Mouse (Mus musculus) kidney, postnatal 0 days (tissue): ENCODE measurements around the gene Mrc2. TPM values are rescaled to one million over a fixed set of nuclear protein-coding genes. Genes with fewer than 3 reads are reported as not detected.

Experiments used
- ATAC-seq: fragments of 200-750 bp; cut with Nextera tagmentation; replicated peaks from 2 replicates; pipeline ENCODE4 v1.8.0; 2017; ENCODE audit warnings: low read depth, moderate number of reproducible peaks, moderate TSS enrichment, moderate library complexity; ENCODE audit not compliant: low FRiP score
- DNase-seq: peaks from one replicate; pipeline ENCODE4 v3.0.0-alpha.2; 2016; ENCODE audit warnings: low spot score
- H3K27ac ChIP-seq: fragments of 300-500 bp; sonication (generic); 2 replicates; pipeline ENCODE4 v1.5.1; 2014; ENCODE audit warnings: mild to moderate bottlenecking
- H3K27me3 ChIP-seq: fragments of 300-500 bp; sonication (generic); 2 replicates; pipeline ENCODE4 v1.6.1; 2014; ENCODE audit warnings: low read length, mixed read lengths; ENCODE audit not compliant: insufficient read depth
- H3K36me3 ChIP-seq: fragments of 300-500 bp; sonication (generic); 2 replicates; pipeline ENCODE4 v1.6.1; 2014; ENCODE audit warnings: low read length, mixed read lengths; ENCODE audit not compliant: insufficient read depth
- H3K4me1 ChIP-seq: fragments of 300-500 bp; sonication (generic); replicated peaks from 2 replicates; pipeline ENCODE4 v1.6.1; 2014; ENCODE audit warnings: antibody characterized with exemption, low read length, mixed read lengths; ENCODE audit not compliant: insufficient read depth
- H3K4me2 ChIP-seq: fragments of 300-500 bp; sonication (generic); 2 replicates; pipeline ENCODE4 v1.6.1; 2014; ENCODE audit warnings: mild to moderate bottlenecking, low read length, moderate library complexity, mixed read lengths
- H3K4me3 ChIP-seq: fragments of 300-500 bp; sonication (generic); replicated peaks from 2 replicates; pipeline ENCODE4 v1.5.1; 2014; ENCODE audit warnings: low read depth, low read length
- H3K9ac ChIP-seq: fragments of 300-500 bp; sonication (generic); 2 replicates; pipeline ENCODE4 v1.6.1; 2014; ENCODE audit warnings: low read depth, low read length
- H3K9me3 ChIP-seq: fragments of 300-500 bp; sonication (generic); replicated peaks from 2 replicates; pipeline ENCODE4 v1.6.1; 2016; ENCODE audit warnings: low read length, inconsistent platforms, mixed read lengths
- CTCF ChIP-seq: IDR thresholded peaks from 2 replicates; pipeline ENCODE4 v1.5.1; 2016; ENCODE audit warnings: antibody characterized with exemption, low read depth, mild to moderate bottlenecking, moderate library complexity
- WGBS: fragments of 180-500 bp; shearing (Covaris S2); extraction: QIAGEN DNeasy Blood & Tissue Kit; methylation state at CpG from one replicate; pipeline ENCODE4 v1.1.7; 2014; 5-methylcytosine and 5-hydroxymethylcytosine counted together
- polyA plus RNA-seq: library from polyadenylated mRNA; unstranded; fragments of >200 nt; fragmentation: Nextera tagmentation; extraction: Ambion mirVana; gene quantifications from 2 replicates; pipeline ENCODE4 v1.2.1, GENCODE M21; 2015

Gene Mrc2
- polyA plus RNA-seq, 1 experiment from 2014 or later, result 9.5 TPM

DNA sequence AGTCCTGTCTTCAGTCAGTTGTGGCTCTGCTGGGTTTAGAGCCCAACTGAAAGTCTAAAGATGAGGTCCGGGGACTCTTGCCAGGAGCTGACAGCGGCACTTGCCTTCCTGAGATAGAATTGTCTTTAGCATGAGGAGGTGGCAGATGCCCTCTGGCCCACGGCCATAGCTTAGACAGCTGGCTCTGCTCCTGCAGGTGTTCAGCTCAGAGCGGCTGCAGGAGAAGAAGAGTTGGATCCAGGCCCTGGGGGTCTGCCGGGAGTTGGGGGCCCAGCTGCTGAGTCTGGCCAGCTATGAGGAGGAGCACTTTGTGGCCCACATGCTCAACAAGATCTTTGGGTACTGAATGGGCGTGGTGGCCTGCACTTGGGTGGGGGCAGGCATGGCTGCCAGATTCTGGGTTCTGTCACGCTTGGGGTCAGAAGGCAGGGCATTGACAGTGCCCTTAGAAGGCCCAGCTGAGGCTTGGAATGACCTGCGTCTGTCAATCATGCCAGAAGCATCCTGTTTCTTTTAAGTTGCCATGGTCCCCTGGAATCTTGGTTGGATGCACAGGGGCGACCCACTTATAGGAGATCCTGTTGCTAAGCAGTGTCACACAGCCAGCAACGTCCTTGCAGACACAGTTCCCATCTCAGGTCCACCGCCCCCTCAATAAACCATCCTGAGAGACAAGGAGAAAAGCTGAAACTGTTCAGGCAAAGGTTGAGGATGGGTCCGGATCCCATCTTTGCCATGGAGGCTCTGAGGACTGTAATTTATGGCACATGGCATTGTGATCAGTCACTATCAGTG lies 46.4 kb downstream of the Mrc2 start:
- no peak for TF ChIP-seq CTCF
- no peak overlapping the region for H3K27ac ChIP-seq
- H3K9me3 ChIP-seq, result no peaks in the 10 kb centered on the region
- H3K4me1 ChIP-seq, result no peaks in the 10 kb centered on the region
- 69% methylated on average over 12 of the region's 12 CpGs for WGBS
- H3K36me3 ChIP-seq, result 0 out of 2 replicates have a peak, but pooled peaks cover 3% of the 10 kb centered on the region
- no peak for DNase-seq
- no peak overlapping the region for H3K4me3 ChIP-seq
- no peak overlapping the region for H3K9ac ChIP-seq
- ATAC-seq, result no peak
- H3K4me2 ChIP-seq, result no peak overlapping the region
- H3K27me3 ChIP-seq, result no peaks in the 10 kb centered on the region

GRCm38 (mm10) chr11:105345284-105345683 lies 52.8 kb downstream of the Mrc2 start:
- H3K9me3 ChIP-seq, result no peaks in the 10 kb centered on the region
- ATAC-seq (no peak), DNase-seq (peak; percentile 46)
- no peak overlapping the region for H3K4me3 ChIP-seq
- H3K4me2 ChIP-seq, result no peak overlapping the region
- H3K4me1 ChIP-seq, result no peaks in the 10 kb centered on the region
- peak; percentile 73 for TF ChIP-seq CTCF
- no peaks in the 10 kb centered on the region for H3K27me3 ChIP-seq
- 0 out of 2 replicates have a peak, but pooled peaks cover 5% of the 10 kb centered on the region for H3K36me3 ChIP-seq
- H3K9ac ChIP-seq, result no peak overlapping the region
- H3K27ac ChIP-seq, result no peak overlapping the region
- 86% methylated on average over 2 of the region's 2 CpGs for WGBS

GRCm38 (mm10) chr11:105347162-105348161 lies 55.0 kb downstream of the Mrc2 start:
- H3K4me2 ChIP-seq, result no peak overlapping the region
- TF ChIP-seq CTCF, result peak; percentile 95
- no peaks in the 10 kb centered on the region for H3K9me3 ChIP-seq
- DNase-seq (peak; percentile 91), ATAC-seq (0 out of 2 replicates have a peak, but pooled peaks have one; percentile 26)
- 0 out of 2 replicates have a peak, but pooled peaks cover 5% of the 10 kb centered on the region for H3K36me3 ChIP-seq
- no peaks in the 10 kb centered on the region for H3K27me3 ChIP-seq
- no peak overlapping the region for H3K9ac ChIP-seq
- H3K27ac ChIP-seq, result no peak overlapping the region
- H3K4me3 ChIP-seq, result no peak overlapping the region
- WGBS, result 63% methylated on average over 28 of the region's 28 CpGs
- H3K4me1 ChIP-seq, result 0 out of 2 replicates have a peak, but pooled peaks cover 3% of the 10 kb centered on the region

- no peak overlapping the region for H3K4me3 ChIP-seq
- no peak for ATAC-seq
- 94% methylated on average over 9 of the region's 9 CpGs for WGBS
Measured at GRCm38 (mm10) chr11:105348495-105348982, 56.1 kb downstream of the Mrc2 start.

GRCm38 (mm10) chr11:105349780-105350324 lies 57.4 kb downstream of the Mrc2 start:
- H3K36me3 ChIP-seq, result 0 out of 2 replicates have a peak, but pooled peaks cover 5% of the 10 kb centered on the region
- no peak overlapping the region for H3K27ac ChIP-seq
- DNase-seq (no peak), ATAC-seq (no peak)
- H3K4me2 ChIP-seq, result no peak overlapping the region
- WGBS, result 88% methylated on average over 19 of the region's 19 CpGs
- no peak overlapping the region for H3K4me3 ChIP-seq
- H3K9ac ChIP-seq, result no peak overlapping the region
- H3K27me3 ChIP-seq, result no peaks in the 10 kb centered on the region
- H3K4me1 ChIP-seq, result peaks cover 12% of the 10 kb centered on the region; the same call in 1 of the 2 replicates
- TF ChIP-seq CTCF, result no peak
- no peaks in the 10 kb centered on the region for H3K9me3 ChIP-seq

More at GRCm38 (mm10) chr11:105348495-105348982, 56.1 kb downstream of the Mrc2 start:
- DNase-seq, result no peak
- Histone ChIP-seq H3K36me3 (0 out of 2 replicates have a peak, but pooled peaks cover 5% of the 10 kb centered on the region), H3K27ac (no peak overlapping the region), H3K9ac (no peak overlapping the region), H3K4me1 (peaks cover 12% of the 10 kb centered on the region; the same call in 1 of the 2 replicates), H3K27me3 (no peaks in the 10 kb centered on the region), H3K4me2 (no peak overlapping the region), H3K9me3 (no peaks in the 10 kb centered on the region)
- TF ChIP-seq CTCF, result no peak
